Comparison of ENCODE assay signal across 24 mouse cellular contexts in the genomic region with DNA sequence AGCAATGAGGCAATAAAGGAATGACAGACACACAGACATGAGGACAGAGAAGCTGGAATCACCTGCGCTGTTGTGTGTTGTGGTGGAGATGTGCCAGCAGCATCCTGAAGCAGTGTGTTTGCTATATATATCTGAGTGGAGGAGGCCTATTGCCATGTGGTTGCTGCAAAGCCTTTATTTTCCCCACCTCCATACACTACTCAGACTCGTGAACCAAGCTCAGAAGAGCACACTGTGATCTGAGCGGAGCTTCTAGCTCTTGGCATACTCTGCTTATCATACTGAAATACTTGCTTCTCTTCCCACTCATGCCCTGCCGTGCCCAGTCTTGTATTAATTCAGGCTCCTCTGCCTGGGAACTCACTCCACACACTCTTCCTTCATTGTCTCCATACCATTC. TPM values are rescaled to one million over a fixed set of nuclear protein-coding genes. Genes with fewer than 3 reads are reported as not detected.
DNase-seq lines count a peak whose midpoint lies in the region; TF ChIP-seq lines count a peak whose summit lies in the region.
"Had no signal": no experiment of that assay in that cellular context is flagged by ENCODE, and none has a peak within 500 bp of the region (broad histone marks: within the 10 kb centered on the region; RNA-seq: fewer than 3 reads in every experiment).

No protein-coding gene starts in this region.

- peak overlapping the region; percentile 72 for H3K27ac ChIP-seq in layer of hippocampus, adult 2 months
- H3K27ac ChIP-seq: embryonic facial prominence, embryonic 13.5 days; forebrain, embryonic 13.5 days; heart, embryonic 10.5 days; heart, embryonic 15.5 days; hindbrain, embryonic 15.5 days had no signal

- intact Hi-C loops in left cerebral cortex, postnatal 36 days (cut with DNase I), result no loop called here

- TF ChIP-seq CTCF in layer of hippocampus, adult 2 months (conservative IDR thresholded peaks at IDR 0.05), result no peak

- DNase-seq in frontal cortex, adult 2 months (ENCODE audit: extremely low spot score in 1 of 2, low spot score in 1 of 2), result peak; percentile 14 to 37
- no peak for DNase-seq in frontal cortex, postnatal 25 days (ENCODE audit: low spot score in 2 of 2)
- no peak for DNase-seq in layer of hippocampus, adult 2 months (ENCODE audit: low spot score in 2 of 2)
- DNase-seq in layer of hippocampus, adult 8-10 months (ENCODE audit: low spot score in 2 of 2), result no peak
- DNase-seq in left cerebral cortex, postnatal 36 days (ENCODE audit: low spot score in 2 of 2), result peak; percentile 22 to 24
- DNase-seq in left cerebral cortex, adult 11 months (ENCODE audit: low spot score), result no peak
- peak; percentile 86 for DNase-seq in brain, adult 2 months (ENCODE audit: low read depth, low spot score)
- no peak for DNase-seq in cerebellum, postnatal 4 days (ENCODE audit: low spot score in 2 of 2)
- DNase-seq: adrenal gland, postnatal 10 days; cerebellum, adult 11-12 months; cerebellum, adult 9-10 months; cerebellum, postnatal 25 days; forebrain, postnatal 0 days; gastrocnemius, postnatal 36 days; heart, adult 18-20 months had no signal

- no peak overlapping the region for H3K4me3 ChIP-seq in layer of hippocampus, adult 2 months
- H3K4me3 ChIP-seq: embryonic facial prominence, embryonic 13.5 days; forebrain, embryonic 13.5 days; heart, embryonic 10.5 days; heart, embryonic 15.5 days; hindbrain, embryonic 15.5 days had no signal

RNA-seq across cellular contexts. Expression of gene Iqch, which starts 20.5 kb away (rescaled TPM):
- 0.04 TPM in 1 of 2 replicates, not detected in the other for polyA plus RNA-seq in frontal cortex, adult 2 months (2012; rRNA removed)
- under 1 TPM in 1 of 2 experiments, not detected in 1; 0.10 TPM for total RNA-seq in layer of hippocampus, adult 2 months (2021)
- total RNA-seq in layer of hippocampus, adult 8-10 months (2022), result under 1 TPM in 1 of 4 experiments, not detected in 3; 0.18 TPM
- under 1 TPM in 1 of 2 experiments, not detected in 1; 0.14 TPM for total RNA-seq in left cerebral cortex, postnatal 36 days (2021)
- total RNA-seq: gastrocnemius, adult 8-10 months; gastrocnemius, postnatal 36 days; heart, adult 18-20 months; heart, postnatal 25 days; MEL had no signal
- polyA plus RNA-seq: C2C12; embryonic facial prominence, embryonic 13.5 days; heart, embryonic 10.5 days had no signal

RNA-seq across cellular contexts. Expression of gene Aagab, which starts 20.7 kb away (rescaled TPM):
- 28.7 and 29.9 TPM in 2 replicates for polyA plus RNA-seq in frontal cortex, adult 2 months (2012; rRNA removed)
- 10 to 100 TPM; 60.3 to 61.0 TPM for total RNA-seq in layer of hippocampus, adult 2 months (2021)
- 10 to 100 TPM; 50.0 to 62.6 (median 61.7) TPM for total RNA-seq in layer of hippocampus, adult 8-10 months (2022)
- total RNA-seq in left cerebral cortex, postnatal 36 days (2021), result 10 to 100 TPM; 44.8 to 51.7 TPM

Comparison
In these comparisons a context has a peak if more than half of its experiments do, and no peak if none do; other contexts are left out.
1. DNase-seq: peak in frontal cortex, adult 2 months (2 of 2), left cerebral cortex, postnatal 36 days (2 of 2) and brain, adult 2 months (single experiment); none in frontal cortex, postnatal 25 days (0 of 2), layer of hippocampus, adult 2 months (0 of 2), layer of hippocampus, adult 8-10 months (0 of 2), left cerebral cortex, adult 11 months (single experiment) and cerebellum, postnatal 4 days (0 of 2).